Mouse (Mus musculus) testis, adult 2 months (tissue): ENCODE results near the gene Itih2.

Experiments used
- CTCF ChIP-seq: fragments of 200-500 bp; IDR thresholded peaks from 2 replicates; pipeline ENCODE4 v1.5.1; 2012; ENCODE audit warnings: low read depth, mild to moderate bottlenecking, inconsistent platforms, low read length, moderate library complexity; ENCODE audit not compliant: control insufficient read depth, insufficient read depth, insufficient replicate concordance
- POLR2A ChIP-seq: fragments of 200-500 bp; IDR thresholded peaks from 2 replicates; pipeline ENCODE4 v1.6.1; 2012; ENCODE audit warnings: low read depth, mild to moderate bottlenecking, inconsistent platforms, low read length, moderate library complexity; ENCODE audit not compliant: control insufficient read depth

GRCm38 (mm10) chr2:10082737-10083136 lies 48.5 kb downstream of the Itih2 start:
- no peak for TF ChIP-seq CTCF
- no peak for TF ChIP-seq POLR2A
